Mouse (Mus musculus) forebrain, embryonic 15.5 days (tissue): Measurements from ENCODE around the gene Pycr1. TPM values are rescaled to one million over a fixed set of nuclear protein-coding genes. Genes with fewer than 3 reads are reported as not detected.

ENCODE experiments used
- ATAC-seq: fragments of 200-750 bp; cut with Nextera tagmentation; replicated peaks from 2 replicates; pipeline ENCODE4 v1.8.0; 2017; ENCODE audit warnings: mild to moderate bottlenecking, moderate TSS enrichment, moderate library complexity
- H3K27ac ChIP-seq: fragments of 300-500 bp; sonication (generic); replicated peaks from 2 replicates; pipeline ENCODE4 v1.5.1; 2015; ENCODE audit warnings: mild to moderate bottlenecking, inconsistent platforms
- H3K27me3 ChIP-seq: fragments of 300-500 bp; sonication (generic); 2 replicates; pipeline ENCODE4 v1.6.1; 2015; ENCODE audit warnings: inconsistent platforms
- H3K36me3 ChIP-seq: fragments of 300-500 bp; sonication (generic); 2 replicates; pipeline ENCODE4 v1.6.1; 2015; ENCODE audit warnings: mild to moderate bottlenecking, inconsistent platforms
- H3K4me1 ChIP-seq: fragments of 300-500 bp; sonication (generic); 2 replicates; pipeline ENCODE4 v1.6.1; 2015; ENCODE audit warnings: inconsistent platforms
- H3K4me2 ChIP-seq: fragments of 300-500 bp; sonication (generic); replicated peaks from 2 replicates; pipeline ENCODE4 v1.6.1; 2015; ENCODE audit warnings: mild to moderate bottlenecking, inconsistent platforms
- H3K4me3 ChIP-seq: fragments of 300-500 bp; sonication (generic); 2 replicates; pipeline ENCODE4 v1.5.1; 2015; ENCODE audit warnings: mild to moderate bottlenecking, inconsistent platforms
- H3K9ac ChIP-seq: fragments of 300-500 bp; sonication (generic); replicated peaks from 2 replicates; pipeline ENCODE4 v1.6.1; 2015; ENCODE audit warnings: mild to moderate bottlenecking, inconsistent platforms
- H3K9me3 ChIP-seq: fragments of 300-500 bp; sonication (generic); 2 replicates; pipeline ENCODE4 v1.6.1; 2016; ENCODE audit warnings: inconsistent platforms
- WGBS: fragments of 180-500 bp; shearing (Covaris S2); methylation state at CpG from one replicate; pipeline ENCODE4 v1.1.7; 2015; ENCODE audit warnings: mixed read lengths; 5-methylcytosine and 5-hydroxymethylcytosine counted together
- polyA plus RNA-seq: library from polyadenylated mRNA; unstranded; fragments of >200 nt; fragmentation: Nextera tagmentation; extraction: Ambion mirVana; gene quantifications from 2 replicates; pipeline ENCODE4 v1.2.1, GENCODE M21; 2015

Gene Pycr1
- polyA plus RNA-seq, 1 experiment from 2014 or later = 35.3 TPM

- 0 out of 2 replicates have a peak, but pooled peaks have one; percentile 23 for ATAC-seq
- H3K27me3 ChIP-seq = peaks cover 5% of the 10 kb centered on the region; the same call in 1 of the 2 replicates
- no peak overlapping the region for H3K4me2 ChIP-seq
- 30% methylated on average over 8 of the region's 8 CpGs for WGBS
- no peak overlapping the region for H3K4me3 ChIP-seq
- no peak overlapping the region for H3K9ac ChIP-seq
- no peaks in the 10 kb centered on the region for H3K9me3 ChIP-seq
- H3K4me1 ChIP-seq = peaks cover 8% of the 10 kb centered on the region
- H3K36me3 ChIP-seq = peaks cover 54% of the 10 kb centered on the region
- H3K27ac ChIP-seq = no peak overlapping the region
Measured at GRCm38 (mm10) chr11:120609250-120609649, 34.3 kb downstream of the Pycr1 start.

GRCm38 (mm10) chr11:120608241-120609034, 35.1 kb downstream of the Pycr1 start, which contains the start of gene Npb:
Npb (plus strand) TSS chr11:120608477.
- Histone ChIP-seq H3K36me3 (peaks cover 59% of the 10 kb centered on the region), H3K27me3 (peaks cover 5% of the 10 kb centered on the region; the same call in 1 of the 2 replicates), H3K9ac (peak within 1 kb of the TSS; percentile 4; the same call in 1 of the 2 replicates), H3K9me3 (no peaks in the 10 kb centered on the region), H3K4me1 (peaks cover 8% of the 10 kb centered on the region), H3K27ac (no peak within 1 kb of the TSS), H3K4me3 (peak within 1 kb of the TSS; percentile 10; the same call in 1 of the 2 replicates), H3K4me2 (peak within 1 kb of the TSS; percentile 27)
- 6% methylated on average over 45 of the region's 45 CpGs for WGBS
- no peak for ATAC-seq

DNA sequence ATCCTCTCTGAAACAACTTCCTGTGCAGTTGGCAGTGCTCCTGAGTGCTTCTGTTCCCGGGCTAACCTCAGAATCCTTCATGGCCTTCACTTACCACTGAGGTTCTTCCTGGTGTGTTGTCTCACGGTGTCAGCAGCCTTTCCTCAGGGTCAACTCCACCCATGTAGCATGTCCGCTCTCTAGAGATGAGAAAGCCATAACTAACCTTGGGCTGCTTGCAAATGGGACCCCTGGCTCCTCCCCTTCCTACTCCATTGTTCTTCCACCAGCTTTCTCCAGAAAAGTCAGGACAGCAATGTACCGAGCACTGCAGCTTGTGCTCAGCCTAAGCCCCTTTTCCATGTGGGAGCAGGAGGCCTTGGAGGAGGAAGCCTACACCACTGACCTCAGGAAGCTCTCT, 36.8 kb downstream of the Pycr1 start:
- Histone ChIP-seq H3K4me2 (no peak overlapping the region), H3K9me3 (no peaks in the 10 kb centered on the region), H3K27ac (no peak overlapping the region), H3K4me3 (no peak overlapping the region), H3K36me3 (peaks cover 62% of the 10 kb centered on the region), H3K9ac (no peak overlapping the region), H3K27me3 (peaks cover 5% of the 10 kb centered on the region; the same call in 1 of the 2 replicates), H3K4me1 (peaks cover 8% of the 10 kb centered on the region)
- 80% methylated on average over 4 of the region's 4 CpGs for WGBS
- no peak for ATAC-seq

DNA sequence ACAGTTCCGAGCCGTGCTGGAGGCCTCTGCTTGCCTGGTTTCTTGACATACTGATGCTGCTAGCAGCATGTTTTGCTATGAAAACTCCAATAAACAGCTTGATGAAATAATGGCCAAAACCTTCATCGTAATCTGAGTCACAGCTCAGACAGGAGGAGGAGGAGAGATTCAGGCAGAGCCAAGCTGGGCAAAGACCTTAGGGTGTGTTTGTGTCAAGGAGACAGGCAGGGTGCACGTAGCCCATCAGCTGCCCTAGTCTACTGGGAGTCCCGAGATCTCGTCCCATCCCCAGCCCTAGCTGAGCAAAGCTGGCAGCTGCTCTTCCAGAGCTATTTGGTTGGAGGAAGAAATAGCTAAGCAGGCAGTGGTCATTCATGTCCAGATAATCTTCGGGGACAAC, 37.9 kb downstream of the Pycr1 start:
- 90% methylated on average over 7 of the region's 7 CpGs for WGBS
- Histone ChIP-seq H3K4me2 (no peak overlapping the region), H3K4me1 (peaks cover 8% of the 10 kb centered on the region), H3K4me3 (no peak overlapping the region), H3K9me3 (no peaks in the 10 kb centered on the region), H3K27ac (no peak overlapping the region), H3K36me3 (peaks cover 54% of the 10 kb centered on the region), H3K27me3 (peaks cover 5% of the 10 kb centered on the region; the same call in 1 of the 2 replicates), H3K9ac (no peak overlapping the region)
- ATAC-seq = no peak

GRCm38 (mm10) chr11:120603545-120603944, 40.0 kb downstream of the Pycr1 start:
- Histone ChIP-seq H3K27me3 (peaks cover 3% of the 10 kb centered on the region; the same call in 1 of the 2 replicates), H3K27ac (no peak overlapping the region), H3K9ac (no peak overlapping the region), H3K4me1 (peaks cover 18% of the 10 kb centered on the region), H3K36me3 (peaks cover 46% of the 10 kb centered on the region), H3K4me2 (no peak overlapping the region), H3K9me3 (no peaks in the 10 kb centered on the region), H3K4me3 (no peak overlapping the region)
- ATAC-seq = no peak
- 84% methylated on average over 2 of the region's 2 CpGs for WGBS

DNA sequence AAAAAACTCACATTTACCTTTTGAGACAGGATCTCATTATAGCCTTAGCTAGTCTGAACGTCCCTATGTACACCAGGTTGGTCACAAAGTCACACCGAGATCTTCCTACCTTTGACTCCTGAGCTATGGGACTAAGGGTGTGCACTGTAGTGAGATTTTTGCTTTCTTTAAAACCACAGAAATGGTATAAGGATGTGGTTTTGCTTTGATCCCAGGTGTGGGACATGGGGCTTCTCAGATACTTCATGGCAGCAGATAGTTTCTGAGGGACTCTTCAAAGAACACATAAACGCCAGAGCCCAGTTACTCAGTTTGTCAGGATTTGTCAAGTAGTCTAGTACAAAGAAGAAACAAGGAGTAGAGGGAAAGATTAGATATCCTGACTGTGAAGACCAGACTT, 42.9 kb downstream of the Pycr1 start:
- WGBS = 98% methylated on average over 3 of the region's 3 CpGs
- no peaks in the 10 kb centered on the region for H3K27me3 ChIP-seq
- H3K4me2 ChIP-seq = no peak overlapping the region
- no peak overlapping the region for H3K27ac ChIP-seq
- H3K9me3 ChIP-seq = no peaks in the 10 kb centered on the region
- peaks cover 42% of the 10 kb centered on the region for H3K36me3 ChIP-seq
- peaks cover 31% of the 10 kb centered on the region for H3K4me1 ChIP-seq
- H3K9ac ChIP-seq = no peak overlapping the region
- ATAC-seq = no peak
- H3K4me3 ChIP-seq = no peak overlapping the region

- ATAC-seq = peak; percentile 10; the same call in 1 of the 2 replicates
- Histone ChIP-seq H3K9ac (peak overlapping the region; percentile 60), H3K4me1 (peaks cover 31% of the 10 kb centered on the region), H3K36me3 (peaks cover 43% of the 10 kb centered on the region), H3K27me3 (no peaks in the 10 kb centered on the region), H3K4me2 (peak overlapping the region; percentile 87), H3K27ac (peak overlapping the region; percentile 90), H3K9me3 (no peaks in the 10 kb centered on the region), H3K4me3 (peak overlapping the region; percentile 99)
- WGBS = 48% methylated on average over 17 of the region's 17 CpGs
Measured at GRCm38 (mm10) chr11:120598990-120599549, 44.5 kb downstream of the Pycr1 start.

- no peaks in the 10 kb centered on the region for H3K27me3 ChIP-seq
- WGBS = under 1% methylated on average over 87 of the region's 88 CpGs
- H3K36me3 ChIP-seq = peaks cover 44% of the 10 kb centered on the region
- ATAC-seq = peak; percentile 98
- peak within 1 kb of the TSS; percentile 87 for H3K4me2 ChIP-seq
- peak within 1 kb of the TSS; percentile 98 for H3K9ac ChIP-seq
- peaks cover 31% of the 10 kb centered on the region for H3K4me1 ChIP-seq
- no peaks in the 10 kb centered on the region for H3K9me3 ChIP-seq
- H3K27ac ChIP-seq = peak within 1 kb of the TSS; percentile 90
- peak within 1 kb of the TSS; percentile 99 for H3K4me3 ChIP-seq
Measured at GRCm38 (mm10) chr11:120598283-120598989, 45.1 kb downstream of the Pycr1 start, which contains the start of the genes Alyref and Anapc11. Alyref (minus strand) TSS chr11:120598365. Anapc11 (plus strand) TSS chr11:120598421.

GRCm38 (mm10) chr11:120597240-120598235, 46.0 kb downstream of the Pycr1 start:
- Histone ChIP-seq H3K9me3 (no peaks in the 10 kb centered on the region), H3K27me3 (no peaks in the 10 kb centered on the region), H3K27ac (peak overlapping the region; percentile 90), H3K36me3 (peaks cover 45% of the 10 kb centered on the region), H3K9ac (peak overlapping the region; percentile 98), H3K4me1 (peaks cover 31% of the 10 kb centered on the region), H3K4me2 (peak overlapping the region; percentile 87), H3K4me3 (peak overlapping the region; percentile 99)
- peak; percentile 67 for ATAC-seq
- 3% methylated on average over 93 of the region's 99 CpGs for WGBS

DNA sequence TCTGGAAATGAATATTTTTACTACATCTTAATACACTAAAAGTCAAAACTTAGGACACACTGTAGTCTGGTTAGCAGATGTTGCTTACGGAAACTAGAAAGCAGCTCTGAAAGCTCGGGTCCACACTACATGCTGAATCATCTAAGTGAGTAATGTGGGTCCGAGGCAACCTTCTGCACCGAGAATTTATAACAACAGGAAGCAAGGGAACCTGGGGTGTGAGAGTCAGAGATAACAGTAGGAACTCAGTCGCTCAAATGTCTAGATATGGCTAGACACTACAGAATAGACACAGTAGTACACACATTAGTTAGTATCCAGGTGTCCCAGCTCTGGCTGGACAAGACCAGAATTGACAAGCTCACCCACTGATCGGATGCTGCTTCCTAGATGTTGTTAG, 55.0 kb downstream of the Pycr1 start:
- ATAC-seq = no peak
- no peaks in the 10 kb centered on the region for H3K27me3 ChIP-seq
- 97% methylated on average over 6 of the region's 6 CpGs for WGBS
- no peak overlapping the region for H3K4me3 ChIP-seq
- no peak overlapping the region for H3K9ac ChIP-seq
- no peak overlapping the region for H3K4me2 ChIP-seq
- H3K36me3 ChIP-seq = peaks cover 90% of the 10 kb centered on the region
- no peaks in the 10 kb centered on the region for H3K4me1 ChIP-seq
- no peak overlapping the region for H3K27ac ChIP-seq
- H3K9me3 ChIP-seq = no peaks in the 10 kb centered on the region
